ENCODE assay signal across 18 mouse cellular contexts in the genomic region with DNA sequence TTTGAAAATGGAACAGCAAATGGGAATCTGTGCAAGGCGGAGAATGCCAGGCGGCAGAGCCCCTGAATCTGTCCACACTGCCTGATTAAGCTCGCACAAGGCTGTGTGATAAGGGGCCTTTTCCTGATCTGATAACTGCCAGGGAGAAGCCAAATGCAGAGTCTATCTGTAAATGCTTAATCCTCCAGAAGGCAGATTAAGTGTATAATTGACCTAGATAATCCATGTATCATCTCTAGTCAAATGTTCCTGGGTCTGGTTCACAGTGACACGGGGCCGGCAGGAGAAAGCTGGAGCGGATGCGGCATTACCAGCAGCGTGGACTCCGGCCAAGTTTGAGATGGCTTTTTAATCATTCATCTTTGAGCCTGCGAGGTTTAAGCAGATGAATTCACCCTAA. TPM values are rescaled to one million over a fixed set of nuclear protein-coding genes. Genes with fewer than 3 reads are reported as not detected.
A peak's percentile ranks its signal among the peaks of the same experiment; 100 is the strongest.
DNase-seq lines count a peak whose midpoint lies in the region; ATAC-seq and TF ChIP-seq lines count a peak whose summit lies in the region.
"Had no signal": no experiment of that assay in that cellular context is flagged by ENCODE, and none has a peak within 500 bp of the region (broad histone marks: within the 10 kb centered on the region; RNA-seq: fewer than 3 reads in every experiment).

No protein-coding gene starts in this region.

- no peak for ATAC-seq in stomach, postnatal 0 days (ENCODE audit: low FRiP score, low TSS enrichment)

- peaks cover 17% of the 10 kb centered on the region for H3K4me1 ChIP-seq in cerebellum, adult 2 months (ENCODE audit: control insufficient read depth, insufficient read depth, low read length)
- no peaks in the 10 kb centered on the region for H3K4me1 ChIP-seq in stomach, postnatal 0 days (replicated peaks; ENCODE audit: control insufficient read depth, insufficient read depth)
- H3K4me1 ChIP-seq: heart, embryonic 12.5 days; hindbrain, embryonic 10.5 days; megakaryocyte, embryonic 14.5 days had no signal

- H3K4me3 ChIP-seq in cerebellum, adult 2 months (replicated peaks; ENCODE audit: insufficient read depth, low read depth, low read length), result no peak overlapping the region
- H3K4me3 ChIP-seq in stomach, postnatal 0 days (ENCODE audit: low read depth, low read length), result no peak overlapping the region
- H3K4me3 ChIP-seq: heart, embryonic 12.5 days; hindbrain, embryonic 10.5 days; limb, embryonic 13.5 days; megakaryocyte, embryonic 14.5 days had no signal

- no peaks in the 10 kb centered on the region for H3K27me3 ChIP-seq in cerebellum, adult 2 months (ENCODE audit: control insufficient read depth, insufficient read depth, low read length)
- H3K27me3 ChIP-seq in stomach, postnatal 0 days (ENCODE audit: control insufficient read depth, insufficient read depth, low read length), result no peaks in the 10 kb centered on the region
- H3K27me3 ChIP-seq: heart, embryonic 12.5 days; limb, embryonic 13.5 days; megakaryocyte, embryonic 14.5 days had no signal

- DNase-seq in adrenal gland, adult 8-10 months, result peak; percentile 3
- no peak for DNase-seq in adrenal gland, postnatal 4 days (ENCODE audit: low spot score in 2 of 2)
- peak; percentile 10 for DNase-seq in kidney, postnatal 10 days
- no peak for DNase-seq in kidney, adult 11 months
- DNase-seq in MN1 (ENCODE audit: low spot score), result peak; percentile 44
- peak; percentile 52 to 64 for DNase-seq in cerebellum, adult 2 months
- no peak for DNase-seq in right cerebral cortex, postnatal 25 days
- no peak for DNase-seq in stomach, postnatal 0 days (ENCODE audit: low spot score)
- DNase-seq: embryo, embryonic 11 days; gastrocnemius, postnatal 14 days; lung, adult 2 months; thymus, adult 18-20 months had no signal

- WGBS in cerebellum, adult 2 months, result 46% methylated on average over 10 of the region's 10 CpGs
- WGBS in stomach, postnatal 0 days, result 65% methylated on average over 10 of the region's 10 CpGs

- no peak for TF ChIP-seq CTCF in cerebellum, adult 2 months (IDR thresholded peaks at IDR 0.05; ENCODE audit: borderline replicate concordance, insufficient read depth, low read depth, low read length)
- TF ChIP-seq CTCF in stomach, postnatal 0 days (IDR thresholded peaks at IDR 0.05; ENCODE audit: low read depth), result no peak

- no peak overlapping the region for H3K9ac ChIP-seq in stomach, postnatal 0 days (ENCODE audit: low read length)
- H3K9ac ChIP-seq: heart, embryonic 12.5 days; limb, embryonic 13.5 days had no signal

- H3K4me2 ChIP-seq in stomach, postnatal 0 days (replicated peaks; ENCODE audit: low read depth), result no peak overlapping the region
- H3K4me2 ChIP-seq: heart, embryonic 12.5 days; limb, embryonic 13.5 days had no signal

- no peak overlapping the region for H3K27ac ChIP-seq in cerebellum, adult 2 months (ENCODE audit: insufficient read depth, low read length)
- H3K27ac ChIP-seq in stomach, postnatal 0 days (replicated peaks), result no peak overlapping the region
- H3K27ac ChIP-seq: hindbrain, embryonic 10.5 days; kidney, postnatal 0 days; limb, embryonic 13.5 days had no signal

- no peak for TF ChIP-seq POLR2A in cerebellum, adult 2 months (IDR thresholded peaks at IDR 0.05; ENCODE audit: borderline replicate concordance, insufficient read depth, low read length)

- no peak for TF ChIP-seq EP300 in stomach, postnatal 0 days (optimal IDR thresholded peaks at IDR 0.05)

- no peaks in the 10 kb centered on the region for H3K36me3 ChIP-seq in stomach, postnatal 0 days (ENCODE audit: control insufficient read depth, insufficient read depth, low read length)
- H3K36me3 ChIP-seq: heart, embryonic 12.5 days; hindbrain, embryonic 10.5 days; limb, embryonic 13.5 days had no signal

- H3K9me3 ChIP-seq in stomach, postnatal 0 days (ENCODE audit: control insufficient read depth, low read length), result no peaks in the 10 kb centered on the region
- H3K9me3 ChIP-seq: heart, embryonic 12.5 days; hindbrain, embryonic 10.5 days; limb, embryonic 13.5 days had no signal

RNA-seq across cellular contexts. Expression of a gene that starts 58.6 kb away (rescaled TPM):
- not detected for total RNA-seq in adrenal gland, adult 8-10 months (2022)
- total RNA-seq in adrenal gland, postnatal 4 days (2021), result not detected
- polyA plus RNA-seq in cerebellum, adult 2 months (2012; rRNA removed), result not detected in 2 replicates
- not detected in 2 replicates for polyA plus RNA-seq in stomach, postnatal 0 days (2015; fragmentation: Nextera tagmentation; extraction: Ambion mirVana)
- total RNA-seq: gastrocnemius, postnatal 14 days had no signal
- polyA plus RNA-seq: kidney, postnatal 0 days; lung, adult 2 months; spleen, adult 2 months had no signal

Comparison
In these comparisons a context has a peak if more than half of its experiments do, and no peak if none do; other contexts are left out.
1. DNase-seq: peak in adrenal gland, adult 8-10 months (single experiment), kidney, postnatal 10 days (single experiment), MN1 (single experiment) and cerebellum, adult 2 months (2 of 2); none in adrenal gland, postnatal 4 days (0 of 2), kidney, adult 11 months (single experiment), right cerebral cortex, postnatal 25 days (single experiment) and stomach, postnatal 0 days (single experiment).